Mouse (Mus musculus) ES-Bruce4 (cell line): ENCODE results near the gene Rufy1.
A peak's percentile ranks its signal among the peaks of the same experiment; 100 is the strongest.

ENCODE experiments used
- CTCF ChIP-seq: IDR thresholded peaks from one replicate; pipeline ENCODE4 v1.8.1; 2011; ENCODE audit warnings: low read depth, low read length
- POLR2A ChIP-seq: IDR thresholded peaks from one replicate; pipeline ENCODE4 v1.8.1; 2011; ENCODE audit warnings: low read length; ENCODE audit not compliant: insufficient read depth

- no peak for TF ChIP-seq CTCF
- TF ChIP-seq POLR2A: peak; percentile 43
Observed at GRCm38 (mm10) chr11:50358950-50359861, 71.7 kb downstream of the Rufy1 start.
